Mouse (Mus musculus) subcutaneous adipose tissue, adult 2 months (tissue): ENCODE measurements around the gene Polg2. TPM values are rescaled to one million over a fixed set of nuclear protein-coding genes. Genes with fewer than 3 reads are reported as not detected.

ENCODE experiments used
- polyA plus RNA-seq: library from polyadenylated mRNA; depleted of rRNA; stranded (reverse); fragments of >200 nt; gene quantifications from 2 replicates; pipeline ENCODE4 v1.2.3, GENCODE M21; 2012; ENCODE audit warnings: low replicate concordance; rRNA removed

Gene Polg2
- polyA plus RNA-seq, result 5.1 and 8.1 TPM in 2 replicates

DNA sequence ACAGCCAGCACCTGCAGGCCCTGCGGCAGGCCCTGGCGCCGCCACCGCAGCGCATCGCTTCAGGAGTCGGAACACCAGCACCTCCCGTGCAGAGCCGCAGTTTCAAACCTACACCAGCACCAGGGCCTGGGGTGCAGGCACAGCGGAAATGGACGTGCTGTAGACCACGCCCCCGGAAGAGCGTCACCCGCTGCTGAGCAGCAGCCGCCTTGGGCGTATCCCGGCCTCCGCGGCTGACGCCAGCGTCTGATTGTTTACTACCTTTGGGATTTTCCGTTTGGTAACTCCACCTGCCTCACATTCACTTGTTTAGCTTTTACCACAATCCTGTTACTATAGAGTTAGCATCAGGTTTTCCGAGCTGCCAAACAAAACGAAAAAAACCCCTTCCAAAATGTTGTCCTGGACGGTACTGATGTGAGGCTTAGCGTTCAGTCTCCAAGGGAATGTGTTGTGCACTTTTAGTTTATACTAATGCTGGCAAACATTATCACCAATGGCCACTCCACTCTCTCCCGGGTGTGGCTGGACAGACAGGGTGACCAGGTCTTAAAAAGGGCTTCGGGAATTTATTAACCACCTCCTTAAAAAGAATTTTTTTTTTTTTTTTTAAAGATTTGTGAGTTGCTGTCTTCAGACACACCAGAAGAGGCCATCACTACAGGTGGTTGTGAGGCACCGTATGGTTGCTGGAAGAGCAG lies at the start of gene Polg2:
Polg2 (minus strand) TSS at position 150 of the 701 bp plus-strand sequence.

DNA sequence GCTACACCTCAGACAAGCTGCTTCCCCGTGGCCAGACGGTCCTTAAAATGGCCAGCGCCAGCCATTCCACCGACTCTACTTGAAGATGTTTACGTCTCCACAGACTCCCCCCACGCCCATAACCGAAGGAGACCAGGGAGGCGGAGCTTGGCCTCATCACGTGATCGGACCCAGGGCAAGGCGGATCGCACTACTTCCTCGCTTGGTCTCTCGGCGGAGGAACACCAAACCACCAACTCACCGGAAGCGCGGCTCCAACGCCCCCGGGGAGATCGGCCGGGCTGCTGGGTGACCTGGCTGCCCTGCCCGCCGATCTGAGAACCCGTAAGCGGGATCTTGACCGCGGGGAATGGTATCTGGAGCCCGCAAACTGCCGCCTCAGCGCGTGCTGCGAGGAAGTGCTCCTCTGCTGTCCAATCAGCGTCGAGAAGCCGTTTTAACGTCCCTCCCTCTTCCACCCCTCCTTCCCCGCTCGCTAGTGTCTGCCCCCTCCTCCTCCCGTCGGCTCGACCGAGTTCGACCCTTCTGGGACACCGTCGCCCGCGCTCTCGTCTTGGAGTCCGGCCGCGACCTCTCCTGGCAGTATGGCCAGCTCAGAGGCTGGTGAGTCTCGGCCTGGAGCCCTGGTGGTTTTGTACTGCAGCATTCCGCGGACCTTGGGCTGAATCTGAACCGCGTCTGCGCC lies 9.6 kb upstream of the Polg2 start, which contains the start of the genes Ddx5 and Cep95:
Ddx5 (minus strand) TSS at position 411 of the 685 bp plus-strand sequence.
Cep95 (plus strand) TSS at position 478 of the 685 bp plus-strand sequence.

GRCm38 (mm10) chr11:106751039-106752018 lies 28.0 kb downstream of the Polg2 start, which contains the start of gene Milr1:
Milr1 (plus strand) TSS chr11:106751226.

DNA sequence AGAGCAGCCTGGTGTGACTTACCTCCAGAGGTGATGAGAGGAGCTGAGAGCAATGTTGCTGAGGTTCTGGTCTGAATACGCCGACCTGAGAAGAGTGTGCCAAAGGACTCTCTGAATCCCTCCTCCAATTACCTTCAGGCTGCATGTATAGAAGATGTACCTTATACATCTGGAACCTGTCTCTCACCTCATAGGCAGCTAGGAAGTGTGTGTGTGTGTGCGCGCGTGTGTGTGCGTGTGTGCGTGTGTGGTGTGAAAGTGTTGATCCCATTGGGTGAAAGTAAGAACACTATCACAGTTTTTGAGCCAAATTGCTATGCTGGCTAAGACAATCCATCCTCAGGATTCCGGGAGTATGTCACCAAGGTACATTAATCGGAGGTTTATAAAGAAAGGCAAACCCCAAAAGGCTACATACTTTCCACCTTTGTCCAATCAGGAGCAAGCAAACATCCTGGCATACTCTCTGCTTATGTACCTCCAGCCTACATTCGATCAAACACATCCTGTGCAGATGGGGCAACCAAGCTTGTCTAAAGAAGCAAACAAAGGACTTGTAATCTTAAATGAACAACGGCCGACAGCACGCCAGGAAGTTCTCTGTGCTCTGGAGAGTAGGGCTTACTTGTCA lies 29.1 kb downstream of the Polg2 start, which contains the start of gene Pecam1:
Pecam1 (minus strand) TSS at position 508 of the 631 bp plus-strand sequence.

Other genes starting within 250 kb of the Polg2 start
- gene Tex2, start 166.1 kb downstream of the Polg2 start, polyA plus RNA-seq, result 29.5 and 31.1 TPM in 2 replicates
- gene Pecam1, start 28.9 kb downstream of the Polg2 start, polyA plus RNA-seq, result 93.5 and 182 TPM in 2 replicates
- gene Milr1, start 28.3 kb downstream of the Polg2 start, polyA plus RNA-seq, result 0.95 and 1.7 TPM in 2 replicates
- gene Ddx5, start 9.6 kb upstream of the Polg2 start, polyA plus RNA-seq, result 280 and 376 TPM in 2 replicates
- 3.7 and 5.3 TPM in 2 replicates for gene Cep95, start 9.7 kb upstream of the Polg2 start, polyA plus RNA-seq
- gene Smurf2, start 141.2 kb upstream of the Polg2 start, polyA plus RNA-seq, result 10.5 and 15.5 TPM in 2 replicates
- 3.7 and 32.5 TPM in 2 replicates for gene Kpna2, start 220.0 kb upstream of the Polg2 start, polyA plus RNA-seq
- 5.1 and 5.3 TPM in 2 replicates for gene 1810010H24Rik, start 246.1 kb upstream of the Polg2 start, polyA plus RNA-seq